Mouse (Mus musculus) cortical plate, adult 2 months (tissue): ENCODE results near the gene Mier3.

Experiments
- CTCF ChIP-seq: fragments of 200-500 bp; IDR thresholded peaks from 2 replicates; pipeline ENCODE4 v1.5.1; 2011; ENCODE audit warnings: mild to moderate bottlenecking, control low read depth, low read length; ENCODE audit not compliant: insufficient read depth; ENCODE audit errors: extremely low read depth
- POLR2A ChIP-seq: fragments of 200-500 bp; IDR thresholded peaks from 2 replicates; pipeline ENCODE4 v1.6.1; 2011; ENCODE audit warnings: mild to moderate bottlenecking, low read length, control low read depth; ENCODE audit not compliant: insufficient read depth; ENCODE audit errors: extremely low read depth

- TF ChIP-seq POLR2A, result no peak
- no peak for TF ChIP-seq CTCF
These were observed 29.8 kb downstream of the Mier3 start for GRCm38 (mm10) chr13:111710531-111710930.
